Comparison of ENCODE assay signal across 8 mouse cellular contexts in genomic region chr5:129015540-129015939, GRCm38 (mm10).
"Had no signal": no experiment of that assay in that cellular context is flagged by ENCODE, and none has a peak within 500 bp of the region (broad histone marks: within the 10 kb centered on the region; RNA-seq: fewer than 3 reads in every experiment).

No protein-coding gene starts in this region.

- DNase-seq: liver, postnatal 0 days; lung, adult 2 months; lung, postnatal 14 days; lung, postnatal 36 days; right cerebral cortex, postnatal 14 days; thymus, adult 2 months; thymus, postnatal 25 days; thymus, postnatal 4 days had no signal
